Mouse (Mus musculus) MEL (cell line): ENCODE measurements around the gene Smarcd1.

ENCODE experiments used
- CHD2 ChIP-seq: IDR thresholded peaks from 2 replicates; pipeline ENCODE4 v1.6.1; 2011; ENCODE audit warnings: low read length, improper control_type of control experiment
- CTCF ChIP-seq, 3 experiments: IDR thresholded peaks in 2 of 3; conservative IDR thresholded peaks in 1 of 3; 2 replicates each; pipeline ENCODE4 v1.5.1; 2011 to 2012; ENCODE audit warnings: low read length in 3 of 3, low read depth in 2 of 3, mild to moderate bottlenecking in 2 of 3, improper control_type of control experiment in 1 of 3, inconsistent platforms in 1 of 3, mixed read lengths in 1 of 3, moderate library complexity in 1 of 3; ENCODE audit not compliant: control insufficient read depth in 1 of 3, insufficient read depth in 1 of 3, poor library complexity in 1 of 3, severe bottlenecking in 1 of 3
- GATA1 ChIP-seq: IDR thresholded peaks from 2 replicates; pipeline ENCODE4 v1.6.1; 2011; ENCODE audit warnings: low read depth, low read length, improper control_type of control experiment
- MYC ChIP-seq: IDR thresholded peaks from 2 replicates; pipeline ENCODE4 v1.6.1; 2011; ENCODE audit warnings: low read depth, mild to moderate bottlenecking, low read length, improper control_type of control experiment, moderate library complexity
- POLR2A ChIP-seq, 2 experiments: IDR thresholded peaks; 2 replicates each; pipeline ENCODE4 v1.6.1; 2011 to 2012; ENCODE audit warnings: low read length in 2 of 2, mild to moderate bottlenecking in 2 of 2, control low read depth in 1 of 2, improper control_type of control experiment in 1 of 2, low read depth in 1 of 2, moderate library complexity in 1 of 2; ENCODE audit not compliant: control insufficient read depth in 1 of 2, insufficient read depth in 1 of 2, poor library complexity in 1 of 2
- POLR2AphosphoS2 ChIP-seq: IDR thresholded peaks from 2 replicates; pipeline ENCODE4 v1.6.1; 2011; ENCODE audit warnings: low read length, improper control_type of control experiment
- ZNF384 ChIP-seq: IDR thresholded peaks from 2 replicates; pipeline ENCODE4 v1.6.1; 2012; ENCODE audit warnings: low read depth, mild to moderate bottlenecking, inconsistent platforms, low read length, improper control_type of control experiment

DNA sequence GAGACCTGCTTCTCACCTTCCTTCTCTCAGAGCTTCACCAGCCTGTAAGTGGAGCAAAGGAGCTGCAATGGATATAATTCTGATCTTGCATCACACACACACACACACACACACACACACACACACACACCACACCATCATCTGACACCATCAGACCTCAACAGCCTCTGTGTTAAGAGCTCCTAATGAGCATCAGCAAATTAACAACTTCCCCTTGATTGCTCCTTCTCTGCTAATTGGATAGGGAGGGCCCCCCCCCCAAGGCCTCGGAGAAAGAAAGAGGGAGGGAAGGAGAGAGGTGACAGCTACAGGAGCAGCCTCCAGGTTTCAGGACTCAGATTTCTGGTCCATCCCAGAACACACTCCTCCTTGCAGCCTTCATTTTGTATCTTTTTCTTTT lies 32.5 kb upstream of the Smarcd1 start:
- no peak for TF ChIP-seq MYC
- TF ChIP-seq POLR2AphosphoS2, result no peak
- no peak for TF ChIP-seq CTCF (IDR thresholded peaks at IDR 0.05 in 2 of 3, conservative IDR thresholded peaks at IDR 0.05 in 1 of 3; ENCODE audit: control insufficient read depth in 1 of 3, insufficient read depth in 1 of 3, low read depth in 2 of 3, low read length in 3 of 3, poor library complexity in 1 of 3, severe bottlenecking in 1 of 3)
- TF ChIP-seq CHD2, result no peak
- no peak for TF ChIP-seq ZNF384
- TF ChIP-seq POLR2A (IDR thresholded peaks at IDR 0.05; ENCODE audit: control insufficient read depth in 1 of 2, insufficient read depth in 1 of 2, low read depth in 1 of 2, low read length in 2 of 2, poor library complexity in 1 of 2), result no peak
- no peak for TF ChIP-seq GATA1
